Mouse (Mus musculus) bone marrow macrophage, adult 2 months (primary cell): ENCODE results near the gene Myadml2. TPM values are rescaled to one million over a fixed set of nuclear protein-coding genes. Genes with fewer than 3 reads are reported as not detected.
A peak's percentile ranks its signal among the peaks of the same experiment; 100 is the strongest.

ENCODE experiments used
- H3K27ac ChIP-seq: 2 replicates; pipeline ENCODE4 v1.5.1; 2012; ENCODE audit warnings: low read depth, low read length; ENCODE audit not compliant: insufficient read depth
- H3K4me1 ChIP-seq: 2 replicates; pipeline ENCODE4 v1.6.1; 2012; ENCODE audit warnings: low read length; ENCODE audit not compliant: control insufficient read depth, insufficient read depth
- H3K4me3 ChIP-seq: 2 replicates; pipeline ENCODE4 v1.5.1; 2012; ENCODE audit warnings: mild to moderate bottlenecking, low read length, moderate library complexity; ENCODE audit not compliant: insufficient read depth
- CTCF ChIP-seq: IDR thresholded peaks from 2 replicates; pipeline ENCODE4 v1.5.1; 2012; ENCODE audit warnings: low read depth, mild to moderate bottlenecking, low read length, moderate library complexity
- POLR2A ChIP-seq: IDR thresholded peaks from 2 replicates; pipeline ENCODE4 v1.6.1; 2012; ENCODE audit warnings: mild to moderate bottlenecking, low read depth, low read length, borderline replicate concordance
- polyA plus RNA-seq: library from polyadenylated mRNA; stranded (reverse); fragments of >200 nt; gene quantifications from 2 replicates; pipeline ENCODE4 v1.2.4, GENCODE M21; 2012; ENCODE audit not compliant: missing spikeins, insufficient read depth, insufficient read length

Gene Myadml2
- polyA plus RNA-seq, 1 experiment: not detected

DNA sequence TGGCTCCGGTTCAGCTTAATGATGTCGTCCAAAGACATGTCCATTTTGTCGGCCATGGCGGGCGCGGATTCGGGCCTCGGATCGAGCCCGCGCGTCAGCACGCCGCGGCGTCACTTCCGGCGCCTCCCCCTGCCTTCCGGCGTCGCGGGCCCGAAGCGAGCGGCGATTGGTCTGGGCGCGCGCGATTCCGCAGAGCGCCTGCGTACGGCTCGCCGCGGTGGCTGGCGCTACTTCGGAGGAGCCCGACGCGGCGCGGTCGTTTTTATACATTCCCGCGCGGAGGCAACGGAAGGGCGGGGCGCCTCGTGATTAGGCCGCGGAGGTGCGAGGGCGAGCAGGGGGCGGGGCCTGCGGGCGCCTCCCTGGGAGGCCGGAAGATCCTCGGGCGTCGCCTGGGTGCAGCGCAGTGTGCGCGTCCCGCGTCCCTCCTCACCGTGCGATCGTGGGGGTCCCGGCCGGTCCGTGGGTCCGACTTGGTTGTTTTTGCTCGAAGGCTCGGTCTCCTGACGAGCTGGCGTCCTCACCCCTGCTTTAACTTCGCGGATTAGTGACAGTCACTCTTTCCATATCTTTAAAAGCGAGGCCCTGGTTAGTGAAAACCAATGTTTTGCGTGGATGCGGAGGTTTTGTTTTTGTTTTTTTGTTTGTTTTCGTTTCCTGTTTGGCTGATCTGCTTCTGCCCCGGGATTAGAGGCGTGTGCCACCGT lies 49.5 kb downstream of the Myadml2 start, which contains the start of the genes Alyref and Anapc11:
TSS of gene Alyref (minus strand) at position 83 of the 707 bp plus-strand sequence.
TSS of gene Anapc11 (plus strand) at position 139 of the 707 bp plus-strand sequence.
- peak within 1 kb of the TSS; percentile 78 for H3K27ac ChIP-seq
- H3K4me1 ChIP-seq: peaks cover 23% of the 10 kb centered on the region
- TF ChIP-seq POLR2A: peak; percentile 44; the same call in 1 of the 2 replicates
- no peak for TF ChIP-seq CTCF
- peak within 1 kb of the TSS; percentile 98 for H3K4me3 ChIP-seq

DNA sequence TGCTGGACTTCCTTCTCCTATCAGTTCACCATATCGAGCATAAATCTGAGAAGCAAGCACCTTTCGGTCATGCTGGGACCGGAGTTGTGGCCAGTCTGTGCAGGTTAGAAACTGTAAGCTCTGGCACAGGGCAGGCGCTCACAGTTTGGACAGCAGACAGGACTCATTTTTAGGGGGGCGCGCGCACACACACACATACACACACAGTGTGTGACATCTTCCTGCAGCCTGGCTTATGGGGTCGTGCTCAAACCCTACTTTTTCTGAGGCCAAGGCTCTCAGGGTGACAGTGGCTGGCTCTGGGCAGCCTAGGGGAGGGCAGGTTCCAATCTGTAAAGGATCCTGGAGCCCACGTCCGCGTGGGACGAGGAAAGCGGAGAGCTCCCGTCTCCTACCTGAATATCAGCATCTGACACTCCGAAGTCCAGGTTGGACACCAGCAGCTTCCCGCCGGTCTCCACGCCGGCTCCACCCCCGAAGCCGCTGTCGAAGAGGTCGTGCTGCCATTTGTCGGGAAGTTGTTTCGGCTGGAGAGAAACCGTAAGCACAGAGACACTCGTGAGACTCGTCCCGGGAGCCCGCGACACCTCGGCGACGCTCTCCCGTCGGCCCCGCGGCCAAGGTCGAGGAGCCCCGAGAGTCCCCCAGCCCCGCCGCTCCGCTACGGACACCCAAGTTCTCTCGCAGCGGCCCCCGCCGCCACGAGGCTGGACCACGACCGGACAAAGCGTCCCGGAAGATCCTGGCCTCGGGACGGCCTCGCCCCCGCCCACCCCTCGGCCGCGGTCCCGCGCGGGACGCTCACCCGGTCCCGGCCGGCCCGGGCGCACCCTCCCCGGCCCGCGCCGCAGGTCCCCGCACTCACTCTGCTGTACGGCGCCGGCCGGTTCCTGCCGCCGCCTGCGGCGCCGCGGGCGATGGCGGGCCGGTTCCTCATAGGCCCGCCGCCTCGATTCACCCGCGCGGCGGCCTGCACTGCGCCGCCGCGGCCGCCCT lies 50.4 kb downstream of the Myadml2 start:
- TF ChIP-seq POLR2A (no peak), CTCF (no peak)
- H3K4me1 ChIP-seq: peaks cover 23% of the 10 kb centered on the region
- peak overlapping the region; percentile 54 for H3K27ac ChIP-seq

More for the DNA sequence above, 50.4 kb downstream of the Myadml2 start:
- peak overlapping the region; percentile 98 for H3K4me3 ChIP-seq

Other genes starting within 250 kb of the Myadml2 start
- 45.6 and 46.6 TPM in 2 replicates for gene Nploc4, start 210.4 kb downstream of the Myadml2 start, polyA plus RNA-seq
- 0.32 TPM in 1 of 2 replicates, not detected in the other for gene Tspan10, start 205.5 kb downstream of the Myadml2 start, polyA plus RNA-seq
- gene Pde6g, start 194.7 kb downstream of the Myadml2 start, polyA plus RNA-seq: 0.49 and 0.62 TPM in 2 replicates
- gene Oxld1, start 190.1 kb downstream of the Myadml2 start, polyA plus RNA-seq: 11.4 and 15.4 TPM in 2 replicates
- gene Ccdc137, start 190.0 kb downstream of the Myadml2 start, polyA plus RNA-seq: 9.9 and 16.6 TPM in 2 replicates
- 13.0 and 13.6 TPM in 2 replicates for gene Arl16, start 180.6 kb downstream of the Myadml2 start, polyA plus RNA-seq
- gene Mrpl12, start 163.5 kb downstream of the Myadml2 start, polyA plus RNA-seq: 43.3 and 46.7 TPM in 2 replicates
- 62.9 and 65.6 TPM in 2 replicates for gene Slc25a10, start 156.3 kb downstream of the Myadml2 start, polyA plus RNA-seq
- gene Gcgr, start 117.5 kb downstream of the Myadml2 start, polyA plus RNA-seq: not detected in 2 replicates
- gene Mcrip1, start 98.4 kb downstream of the Myadml2 start, polyA plus RNA-seq: 63.5 and 64.0 TPM in 2 replicates
- gene Ppp1r27, start 97.0 kb downstream of the Myadml2 start, polyA plus RNA-seq: not detected in 2 replicates
- gene P4hb, start 74.9 kb downstream of the Myadml2 start, polyA plus RNA-seq: 292 and 334 TPM in 2 replicates
- gene Arhgdia, start 66.5 kb downstream of the Myadml2 start, polyA plus RNA-seq: 628 and 760 TPM in 2 replicates
- gene Alyref, start 49.8 kb downstream of the Myadml2 start, polyA plus RNA-seq: 97.5 and 121 TPM in 2 replicates
- 127 and 128 TPM in 2 replicates for gene Anapc11, start 49.7 kb downstream of the Myadml2 start, polyA plus RNA-seq
- 1.4 TPM in 1 of 2 replicates, not detected in the other for gene Npb, start 39.7 kb downstream of the Myadml2 start, polyA plus RNA-seq
- 52.4 and 64.5 TPM in 2 replicates for gene Pcyt2, start 30.2 kb downstream of the Myadml2 start, polyA plus RNA-seq
- gene Sirt7, start 22.9 kb downstream of the Myadml2 start, polyA plus RNA-seq: 78.5 and 91.5 TPM in 2 replicates
- gene Mafg, start 14.6 kb downstream of the Myadml2 start, polyA plus RNA-seq: 76.0 and 77.5 TPM in 2 replicates
- 0.61 and 0.78 TPM in 2 replicates for gene Pycr1, start 4.4 kb downstream of the Myadml2 start, polyA plus RNA-seq
- gene Notum, start 13.0 kb upstream of the Myadml2 start, polyA plus RNA-seq: not detected in 2 replicates
- 42.8 and 50.5 TPM in 2 replicates for gene Aspscr1, start 24.8 kb upstream of the Myadml2 start, polyA plus RNA-seq
- gene Cenpx, start 65.6 kb upstream of the Myadml2 start, polyA plus RNA-seq: 109 and 110 TPM in 2 replicates
- 34.3 and 46.1 TPM in 2 replicates for gene Lrrc45, start 65.8 kb upstream of the Myadml2 start, polyA plus RNA-seq
- 14.3 and 18.1 TPM in 2 replicates for gene Rac3, start 73.3 kb upstream of the Myadml2 start, polyA plus RNA-seq
- 65.0 and 65.6 TPM in 2 replicates for gene Dcxr, start 79.1 kb upstream of the Myadml2 start, polyA plus RNA-seq
- gene Cbr2, start 84.0 kb upstream of the Myadml2 start, polyA plus RNA-seq: 57.0 and 81.4 TPM in 2 replicates
- 13.2 and 32.4 TPM in 2 replicates for gene Hmga1b, start 114.6 kb upstream of the Myadml2 start, polyA plus RNA-seq
- gene Rfng, start 136.0 kb upstream of the Myadml2 start, polyA plus RNA-seq: 18.3 and 22.6 TPM in 2 replicates
- 34.7 and 41.1 TPM in 2 replicates for gene Gps1, start 136.1 kb upstream of the Myadml2 start, polyA plus RNA-seq
- 22.7 and 28.5 TPM in 2 replicates for gene Dus1l, start 148.2 kb upstream of the Myadml2 start, polyA plus RNA-seq
- 6.9 and 8.1 TPM in 2 replicates for gene Fasn, start 176.4 kb upstream of the Myadml2 start, polyA plus RNA-seq